Mouse (Mus musculus) liver, embryonic 16.5 days (tissue): ENCODE data around the gene Oasl2. TPM values are rescaled to one million over a fixed set of nuclear protein-coding genes. Genes with fewer than 3 reads are reported as not detected.
"Not testable (repeated sequence)": the region's sequence is repeated elsewhere in the genome, so short reads cannot be mapped to it uniquely, and the experiment has no call there.

Experiments
- ATAC-seq: fragments of 200-750 bp; cut with Nextera tagmentation; 2 replicates; pipeline ENCODE4 v1.8.0; 2017; ENCODE audit warnings: low read depth, mild to moderate bottlenecking, moderate number of reproducible peaks, moderate library complexity
- H3K27ac ChIP-seq: fragments of 300-500 bp; sonication (generic); 2 replicates; pipeline ENCODE4 v1.5.1; 2014; ENCODE audit warnings: mild to moderate bottlenecking, low read length
- H3K27me3 ChIP-seq: fragments of 300-500 bp; sonication (generic); 2 replicates; pipeline ENCODE4 v1.6.1; 2014; ENCODE audit warnings: low read depth, low read length, mixed read lengths; ENCODE audit not compliant: control insufficient read depth, insufficient read depth
- H3K36me3 ChIP-seq: fragments of 300-500 bp; sonication (generic); 2 replicates; pipeline ENCODE4 v1.6.1; 2014; ENCODE audit warnings: mild to moderate bottlenecking; ENCODE audit not compliant: control insufficient read depth, insufficient read depth
- H3K4me1 ChIP-seq: fragments of 300-500 bp; sonication (generic); 2 replicates; pipeline ENCODE4 v1.6.1; 2014; ENCODE audit warnings: low read depth, low read length, mixed read lengths; ENCODE audit not compliant: control insufficient read depth
- H3K4me2 ChIP-seq: fragments of 300-500 bp; sonication (generic); 2 replicates; pipeline ENCODE4 v1.6.1; 2014; ENCODE audit warnings: low read depth, low read length, mixed read lengths
- H3K4me3 ChIP-seq: fragments of 300-500 bp; sonication (generic); 2 replicates; pipeline ENCODE4 v1.5.1; 2014; ENCODE audit warnings: low read depth, mild to moderate bottlenecking, low read length
- H3K9ac ChIP-seq: fragments of 300-500 bp; sonication (generic); 2 replicates; pipeline ENCODE4 v1.6.1; 2014; ENCODE audit warnings: low read depth, low read length
- H3K9me3 ChIP-seq: fragments of 300-500 bp; sonication (generic); replicated peaks from 2 replicates; pipeline ENCODE4 v1.6.1; 2016; ENCODE audit warnings: low read length; ENCODE audit not compliant: control insufficient read depth
- WGBS: fragments of 180-500 bp; shearing (Covaris S2); extraction: QIAGEN DNeasy Blood & Tissue Kit; methylation state at CpG from one replicate; pipeline ENCODE4 v1.1.7; 2014; ENCODE audit not compliant: insufficient replicate concordance; 5-methylcytosine and 5-hydroxymethylcytosine counted together
- polyA plus RNA-seq: library from polyadenylated mRNA; unstranded; fragments of >200 nt; fragmentation: Nextera tagmentation; extraction: Ambion mirVana; gene quantifications from 2 replicates; pipeline ENCODE4 v1.2.1, GENCODE M21; 2015

Oasl2 gene
- polyA plus RNA-seq, 1 experiment from 2014 or later: 2.6 TPM

DNA sequence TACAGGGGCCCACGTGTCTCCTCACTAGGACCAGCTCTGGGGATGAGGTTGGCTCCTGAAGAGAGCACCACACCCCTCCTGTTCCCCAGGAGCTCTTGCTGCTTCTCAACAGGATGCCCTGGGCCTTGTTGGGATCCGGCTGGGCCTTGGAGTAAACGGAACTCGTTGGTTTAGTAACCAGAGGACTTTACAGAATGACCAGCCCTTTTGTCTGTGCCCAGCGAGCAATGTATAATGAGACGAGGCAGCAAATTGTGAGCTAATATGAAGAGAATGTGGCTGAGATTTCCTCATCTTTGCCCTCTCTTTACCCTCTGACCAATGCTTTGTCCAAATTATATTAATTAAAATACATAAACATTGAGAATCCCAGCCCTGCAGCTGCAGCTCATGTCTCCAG, 20.4 kb upstream of the Oasl2 start:
- Histone ChIP-seq H3K27ac (no peak overlapping the region), H3K36me3 (no peaks in the 10 kb centered on the region), H3K4me1 (no peaks in the 10 kb centered on the region), H3K9me3 (no peaks in the 10 kb centered on the region), H3K9ac (no peak overlapping the region), H3K4me2 (no peak overlapping the region), H3K27me3 (no peaks in the 10 kb centered on the region), H3K4me3 (no peak overlapping the region)
- ATAC-seq: no peak
- 56% methylated on average over 6 of the region's 6 CpGs for WGBS

DNA sequence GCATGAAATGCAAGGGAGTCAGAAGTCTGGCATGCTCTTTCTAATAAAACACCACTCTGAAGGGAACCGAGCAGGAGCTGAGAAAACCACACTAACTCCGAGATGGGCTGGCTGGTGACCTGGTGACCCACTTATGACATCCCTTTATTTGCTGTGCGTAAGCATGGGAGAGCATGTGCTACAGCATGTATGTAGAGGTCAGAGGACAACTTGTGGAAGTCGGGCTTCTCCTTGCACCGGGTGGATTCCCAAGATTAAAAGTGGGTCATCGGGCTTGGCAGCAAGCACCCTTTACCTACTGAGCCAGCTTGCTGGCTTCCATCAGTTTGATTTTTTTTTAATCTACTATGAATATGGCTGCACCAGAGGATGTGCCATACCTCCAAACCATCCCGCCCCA, 19.2 kb upstream of the Oasl2 start:
- no peaks in the 10 kb centered on the region for H3K27me3 ChIP-seq
- H3K4me1 ChIP-seq: no peaks in the 10 kb centered on the region
- no peaks in the 10 kb centered on the region for H3K9me3 ChIP-seq
- no peaks in the 10 kb centered on the region for H3K36me3 ChIP-seq
- no peak for ATAC-seq
- no peak overlapping the region for H3K4me2 ChIP-seq
- H3K9ac ChIP-seq: no peak overlapping the region
- WGBS: 57% methylated on average over 7 of the region's 7 CpGs
- H3K4me3 ChIP-seq: no peak overlapping the region
- H3K27ac ChIP-seq: no peak overlapping the region

DNA sequence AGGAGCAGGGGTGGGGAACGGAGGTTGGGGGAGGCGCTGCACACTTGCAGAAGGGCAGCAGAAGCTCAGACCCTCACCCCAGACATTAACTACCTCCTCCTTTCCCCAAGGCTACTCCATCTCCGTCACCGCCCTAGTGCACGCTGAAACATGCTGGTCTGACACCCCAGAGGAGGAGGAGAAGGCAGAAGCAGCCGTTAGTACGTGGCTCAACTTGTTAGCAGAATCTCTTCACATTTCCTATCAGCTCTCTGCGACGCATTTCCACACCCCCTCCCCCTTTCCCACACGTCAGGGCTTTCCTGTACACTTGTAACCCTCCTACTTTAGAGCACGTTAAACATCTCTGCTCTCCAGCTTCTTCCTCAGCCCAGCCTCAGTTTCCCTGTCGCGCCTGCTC, 17.3 kb upstream of the Oasl2 start:
- no peaks in the 10 kb centered on the region for H3K36me3 ChIP-seq
- WGBS: 35% methylated on average over 12 of the region's 13 CpGs
- H3K27ac ChIP-seq: no peak overlapping the region
- no peak overlapping the region for H3K4me3 ChIP-seq
- H3K9ac ChIP-seq: no peak overlapping the region
- no peak for ATAC-seq
- H3K4me2 ChIP-seq: no peak overlapping the region
- H3K4me1 ChIP-seq: no peaks in the 10 kb centered on the region
- H3K9me3 ChIP-seq: no peaks in the 10 kb centered on the region
- H3K27me3 ChIP-seq: no peaks in the 10 kb centered on the region

DNA sequence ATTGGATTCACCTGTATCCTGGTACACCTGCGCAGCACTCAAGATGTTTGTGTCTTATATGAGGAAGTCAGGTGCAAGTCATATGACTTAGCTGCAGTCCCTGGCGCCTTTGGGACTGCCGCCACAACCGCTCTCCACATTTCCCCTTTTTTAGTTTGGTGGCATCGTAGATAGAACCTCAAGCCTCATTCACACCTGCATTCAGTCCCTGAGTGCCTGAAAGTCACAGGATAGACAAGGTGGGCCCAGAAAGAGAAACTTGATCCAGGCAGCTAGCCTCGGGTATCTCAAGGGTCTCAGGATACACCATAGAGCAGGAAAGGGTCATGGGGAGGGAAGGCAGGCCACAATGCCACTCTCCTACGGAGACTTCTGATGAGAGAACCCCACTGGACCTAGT, 14.4 kb upstream of the Oasl2 start:
- not testable (repeated sequence) for H3K4me1 ChIP-seq, H3K9me3 ChIP-seq, H3K27ac ChIP-seq, H3K4me3 ChIP-seq, H3K36me3 ChIP-seq, ATAC-seq, H3K4me2 ChIP-seq, H3K27me3 ChIP-seq, H3K9ac ChIP-seq
- 54% methylated on average over 6 of the region's 7 CpGs for WGBS

DNA sequence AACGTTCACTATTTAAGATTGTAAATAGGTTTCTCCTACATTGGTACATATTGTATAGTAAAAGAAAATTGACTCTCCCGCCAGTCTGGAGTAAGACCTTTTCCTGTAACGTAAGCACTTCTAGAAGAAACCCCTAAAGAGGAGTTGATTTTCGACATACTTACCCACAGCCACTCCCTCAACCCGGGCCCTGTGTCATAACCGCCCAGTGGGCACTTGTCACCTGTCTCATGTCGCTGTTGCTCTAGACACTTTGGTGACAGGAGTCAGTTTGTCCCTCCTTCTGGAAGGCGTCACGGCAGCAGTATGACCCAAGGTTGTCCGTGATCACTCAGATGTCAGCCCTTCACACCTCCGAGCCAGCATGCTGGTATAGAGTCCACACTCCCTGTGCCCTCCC, 13.7 kb upstream of the Oasl2 start:
- H3K36me3 ChIP-seq: no peaks in the 10 kb centered on the region
- no peak for ATAC-seq
- no peaks in the 10 kb centered on the region for H3K27me3 ChIP-seq
- H3K4me3 ChIP-seq: no peak overlapping the region
- no peak overlapping the region for H3K9ac ChIP-seq
- 71% methylated on average over 11 of the region's 11 CpGs for WGBS
- H3K4me2 ChIP-seq: no peak overlapping the region
- no peak overlapping the region for H3K27ac ChIP-seq
- no peaks in the 10 kb centered on the region for H3K4me1 ChIP-seq
- H3K9me3 ChIP-seq: no peaks in the 10 kb centered on the region

DNA sequence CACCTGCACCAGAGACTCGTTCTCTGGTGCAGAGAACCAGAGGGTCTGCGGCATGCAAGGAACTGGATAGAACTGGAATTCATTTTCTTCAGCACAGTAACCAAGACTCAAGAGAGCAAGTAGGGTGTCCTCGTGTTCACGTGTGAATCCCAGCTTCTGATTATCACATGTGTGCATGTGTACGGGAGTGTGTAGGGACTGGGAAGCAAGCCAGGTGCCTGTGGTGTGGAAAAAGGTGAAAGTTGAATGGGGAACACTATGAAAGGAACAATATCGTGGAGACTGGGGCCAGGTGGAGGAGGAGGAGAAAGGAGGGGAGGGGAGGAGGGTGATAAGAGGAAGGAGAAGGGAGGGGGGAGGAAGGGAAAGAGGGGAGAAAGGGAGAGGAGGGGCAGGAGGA, 9.9 kb upstream of the Oasl2 start:
- Histone ChIP-seq H3K9me3 (no peaks in the 10 kb centered on the region), H3K9ac (no peak overlapping the region), H3K36me3 (no peaks in the 10 kb centered on the region), H3K27ac (no peak overlapping the region), H3K4me2 (no peak overlapping the region), H3K4me3 (no peak overlapping the region), H3K27me3 (no peaks in the 10 kb centered on the region), H3K4me1 (no peaks in the 10 kb centered on the region)
- WGBS: 55% methylated on average over 6 of the region's 6 CpGs
- ATAC-seq: no peak

DNA sequence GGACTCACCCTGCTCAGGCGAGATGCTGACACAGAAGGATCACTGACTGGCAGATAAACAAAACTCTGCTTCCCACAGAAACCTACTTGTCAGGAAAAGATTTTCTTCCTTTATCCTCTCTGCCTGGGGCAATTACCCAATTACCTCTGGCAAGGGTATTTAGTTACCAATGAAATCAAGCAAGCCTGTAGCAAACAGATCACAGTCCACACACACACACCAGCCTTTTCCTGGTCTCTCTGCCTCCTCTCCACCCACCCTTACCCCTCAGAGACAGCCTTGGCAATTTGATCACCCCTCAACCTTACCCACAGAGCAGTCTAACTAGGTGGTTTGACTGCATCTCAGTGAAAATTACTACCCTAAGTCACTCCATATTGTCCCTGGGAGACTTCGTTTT, 7.7 kb upstream of the Oasl2 start:
- no peaks in the 10 kb centered on the region for H3K9me3 ChIP-seq
- H3K36me3 ChIP-seq: no peaks in the 10 kb centered on the region
- H3K27ac ChIP-seq: no peak overlapping the region
- 72% methylated on average over 2 of the region's 2 CpGs for WGBS
- ATAC-seq: no peak
- no peak overlapping the region for H3K4me3 ChIP-seq
- H3K27me3 ChIP-seq: no peaks in the 10 kb centered on the region
- H3K4me1 ChIP-seq: no peaks in the 10 kb centered on the region
- no peak overlapping the region for H3K9ac ChIP-seq
- no peak overlapping the region for H3K4me2 ChIP-seq

DNA sequence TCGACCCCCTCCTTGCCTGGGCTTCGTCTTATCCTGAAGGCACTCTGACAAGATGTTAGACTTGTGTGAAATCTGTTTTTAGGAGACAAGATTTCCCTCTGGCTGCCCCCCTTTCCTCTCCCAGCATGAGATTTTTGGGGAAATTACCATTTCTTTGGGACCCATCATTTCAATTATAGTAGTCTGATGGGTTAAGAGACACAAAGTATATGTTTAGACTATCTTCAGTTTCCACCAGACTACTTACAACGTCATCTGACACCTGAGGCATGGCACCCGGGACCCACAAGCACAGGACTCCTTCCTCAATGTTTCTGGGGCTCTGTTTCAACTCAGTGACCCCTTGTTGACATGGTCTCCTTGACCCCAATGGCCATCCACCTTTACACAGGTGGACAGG, 1.2 kb upstream of the Oasl2 start:
- Histone ChIP-seq H3K4me1 (no peaks in the 10 kb centered on the region), H3K4me3 (no peak overlapping the region), H3K9ac (no peak overlapping the region), H3K36me3 (no peaks in the 10 kb centered on the region), H3K27ac (no peak overlapping the region), H3K4me2 (no peak overlapping the region), H3K9me3 (no peaks in the 10 kb centered on the region), H3K27me3 (no peaks in the 10 kb centered on the region)
- ATAC-seq: no peak
- 76% methylated on average over 4 of the region's 4 CpGs for WGBS

DNA sequence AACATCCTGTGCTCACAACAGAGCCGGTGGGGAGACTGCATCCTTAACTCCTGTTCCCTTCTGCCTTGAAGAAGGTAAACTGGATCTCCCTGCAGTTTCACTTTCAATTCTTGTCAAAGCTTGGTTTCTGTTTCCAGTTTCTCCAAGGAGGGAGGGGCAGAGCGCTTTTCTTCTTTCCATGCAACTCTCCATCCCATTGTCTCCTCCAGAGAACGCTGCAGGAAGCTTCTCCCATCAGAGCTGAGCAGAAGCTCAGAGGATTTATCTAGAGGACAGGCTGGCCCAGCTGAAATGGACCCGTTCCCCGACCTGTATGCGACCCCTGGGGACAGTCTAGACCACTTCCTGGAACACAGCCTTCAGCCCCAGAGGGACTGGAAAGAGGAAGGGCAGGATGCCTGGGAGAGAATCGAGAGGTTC, 648 bp downstream of the Oasl2 start:
- Histone ChIP-seq H3K27ac (no peak overlapping the region), H3K4me1 (no peaks in the 10 kb centered on the region), H3K4me2 (peak overlapping the region; percentile 22; the same call in 1 of the 2 replicates), H3K9ac (no peak overlapping the region), H3K4me3 (no peak overlapping the region), H3K27me3 (no peaks in the 10 kb centered on the region), H3K9me3 (no peaks in the 10 kb centered on the region), H3K36me3 (no peaks in the 10 kb centered on the region)
- ATAC-seq: no peak
- 4% methylated on average over 7 of the region's 7 CpGs for WGBS

DNA sequence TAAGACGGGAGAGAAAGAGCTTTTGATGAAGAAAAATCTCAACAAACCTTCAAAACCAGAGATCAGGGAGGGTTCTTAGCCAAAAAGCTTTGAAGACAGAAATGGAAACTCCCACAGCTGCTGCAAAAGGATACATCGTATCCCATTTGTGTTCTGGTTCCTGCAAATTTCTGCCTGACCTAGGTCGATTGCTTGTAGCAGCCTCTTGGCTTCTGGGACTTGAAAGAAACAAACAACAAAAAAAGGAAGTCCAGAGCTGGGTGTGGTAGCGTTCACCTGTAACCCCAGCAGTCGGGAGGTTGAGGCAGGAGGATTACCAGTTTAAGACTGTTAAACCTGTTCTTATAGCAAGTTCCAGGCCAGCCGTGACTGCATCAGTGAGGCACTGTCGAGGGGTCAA, 2.1 kb downstream of the Oasl2 start:
- Histone ChIP-seq H3K36me3 (no peaks in the 10 kb centered on the region), H3K4me1 (no peaks in the 10 kb centered on the region), H3K9ac (no peak overlapping the region), H3K9me3 (no peaks in the 10 kb centered on the region), H3K4me3 (no peak overlapping the region), H3K27ac (no peak overlapping the region), H3K27me3 (no peaks in the 10 kb centered on the region), H3K4me2 (no peak overlapping the region)
- WGBS: 49% methylated on average over 7 of the region's 7 CpGs
- no peak for ATAC-seq
